Mouse (Mus musculus): ENCODE measurements around the gene Sema4a. TPM values are rescaled to one million over a fixed set of nuclear protein-coding genes. Genes with fewer than 3 reads are reported as not detected.

Sema4a gene
- total and polyA plus RNA-seq, 2 experiments from 2014 or later: 0.93 to 2.1 TPM

- DNase-seq (ENCODE audit: low spot score) (no peak), ATAC-seq (ENCODE audit: insufficient read depth, low read depth) (no peak)
- no peaks in the 10 kb centered on the region for H3K9me3 ChIP-seq (replicated peaks; ENCODE audit: control insufficient read depth, low read length)
- H3K27me3 ChIP-seq (ENCODE audit: control insufficient read depth, insufficient read depth, low read length): no peaks in the 10 kb centered on the region
- peak overlapping the region; percentile 91 for H3K4me3 ChIP-seq (ENCODE audit: low read depth, low read length)
- peak overlapping the region; percentile 95 for H3K27ac ChIP-seq (ENCODE audit: low read depth)
- H3K9ac ChIP-seq (replicated peaks; ENCODE audit: low read depth, low read length): 0 out of 2 replicates have a peak overlapping the region, but pooled peaks have one; percentile 93
- H3K4me2 ChIP-seq (ENCODE audit: low read depth, low read length): peak overlapping the region; percentile 97
- whole genome bisulfite sequencing: 43% methylated on average over 4 of the region's 4 CpGs
- peaks cover 38% of the 10 kb centered on the region for H3K4me1 ChIP-seq (ENCODE audit: control insufficient read depth, insufficient read depth)
- no peak for TF ChIP-seq EP300 (IDR thresholded peaks at IDR 0.05; ENCODE audit: low read depth)
- no peak for TF ChIP-seq CTCF (IDR thresholded peaks at IDR 0.05; ENCODE audit: low read depth)
- H3K36me3 ChIP-seq (replicated peaks; ENCODE audit: control insufficient read depth, insufficient read depth, low read length): peaks cover 7% of the 10 kb centered on the region
Measured at GRCm38 (mm10) chr3:88500655-88501365, 39.8 kb upstream of the Sema4a start.

GRCm38 (mm10) chr3:88500087-88500486, 39.1 kb upstream of the Sema4a start:
- ATAC-seq (ENCODE audit: insufficient read depth, low read depth) (no peak), DNase-seq (ENCODE audit: low spot score) (no peak)
- Histone ChIP-seq H3K36me3 (replicated peaks; ENCODE audit: control insufficient read depth, insufficient read depth, low read length) (peaks cover 7% of the 10 kb centered on the region), H3K27me3 (ENCODE audit: control insufficient read depth, insufficient read depth, low read length) (no peaks in the 10 kb centered on the region), H3K9me3 (replicated peaks; ENCODE audit: control insufficient read depth, low read length) (no peaks in the 10 kb centered on the region), H3K9ac (replicated peaks; ENCODE audit: low read depth, low read length) (no peak overlapping the region), H3K4me3 (ENCODE audit: low read depth, low read length) (peak overlapping the region; percentile 91; the same call in 1 of the 2 replicates), H3K4me2 (ENCODE audit: low read depth, low read length) (peak overlapping the region; percentile 97), H3K27ac (ENCODE audit: low read depth) (0 out of 2 replicates have a peak overlapping the region, but pooled peaks have one; percentile 6), H3K4me1 (ENCODE audit: control insufficient read depth, insufficient read depth) (peaks cover 45% of the 10 kb centered on the region)
- WGBS: 68% methylated on average over 7 of the region's 7 CpGs
- TF ChIP-seq EP300 (IDR thresholded peaks at IDR 0.05; ENCODE audit: low read depth) (no peak), CTCF (IDR thresholded peaks at IDR 0.05; ENCODE audit: low read depth) (no peak)

- Histone ChIP-seq H3K4me2 (ENCODE audit: low read depth, low read length) (no peak overlapping the region), H3K4me1 (ENCODE audit: control insufficient read depth, insufficient read depth) (peaks cover 51% of the 10 kb centered on the region)
- no peak for ATAC-seq (ENCODE audit: insufficient read depth, low read depth)
Measured at GRCm38 (mm10) chr3:88499580-88499979, 38.6 kb upstream of the Sema4a start.

GRCm38 (mm10) chr3:88495741-88496415, 34.9 kb upstream of the Sema4a start:
- Histone ChIP-seq H3K9me3 (replicated peaks; ENCODE audit: control insufficient read depth, low read length) (no peaks in the 10 kb centered on the region), H3K27me3 (ENCODE audit: control insufficient read depth, insufficient read depth, low read length) (no peaks in the 10 kb centered on the region), H3K4me3 (ENCODE audit: low read depth, low read length) (no peak overlapping the region), H3K36me3 (replicated peaks; ENCODE audit: control insufficient read depth, insufficient read depth, low read length) (peaks cover 7% of the 10 kb centered on the region), H3K9ac (replicated peaks; ENCODE audit: low read depth, low read length) (0 out of 2 replicates have a peak overlapping the region, but pooled peaks have one; percentile 18), H3K27ac (ENCODE audit: low read depth) (peak overlapping the region; percentile 94), H3K4me1 (ENCODE audit: control insufficient read depth, insufficient read depth) (peaks cover 50% of the 10 kb centered on the region), H3K4me2 (ENCODE audit: low read depth, low read length) (peak overlapping the region; percentile 9; the same call in 1 of the 2 replicates)
- 43% methylated on average over 10 of the region's 10 CpGs for WGBS
- DNase-seq (ENCODE audit: low spot score): no peak
- TF ChIP-seq CTCF (IDR thresholded peaks at IDR 0.05; ENCODE audit: low read depth) (no peak), EP300 (IDR thresholded peaks at IDR 0.05; ENCODE audit: low read depth) (no peak)
- ATAC-seq (ENCODE audit: insufficient read depth, low read depth): no peak

More at GRCm38 (mm10) chr3:88499580-88499979, 38.6 kb upstream of the Sema4a start:
- Histone ChIP-seq H3K27me3 (ENCODE audit: control insufficient read depth, insufficient read depth, low read length) (no peaks in the 10 kb centered on the region), H3K9me3 (replicated peaks; ENCODE audit: control insufficient read depth, low read length) (no peaks in the 10 kb centered on the region), H3K4me3 (ENCODE audit: low read depth, low read length) (no peak overlapping the region), H3K27ac (ENCODE audit: low read depth) (no peak overlapping the region), H3K36me3 (replicated peaks; ENCODE audit: control insufficient read depth, insufficient read depth, low read length) (peaks cover 7% of the 10 kb centered on the region), H3K9ac (replicated peaks; ENCODE audit: low read depth, low read length) (no peak overlapping the region)
- 80% methylated on average over 4 of the region's 4 CpGs for WGBS
- no peak for DNase-seq (ENCODE audit: low spot score)
- TF ChIP-seq EP300 (IDR thresholded peaks at IDR 0.05; ENCODE audit: low read depth) (no peak), CTCF (IDR thresholded peaks at IDR 0.05; ENCODE audit: low read depth) (no peak)

- peak overlapping the region; percentile 9; the same call in 1 of the 2 replicates for H3K4me2 ChIP-seq (ENCODE audit: low read depth, low read length)
Measured at GRCm38 (mm10) chr3:88494836-88495628, 34.0 kb upstream of the Sema4a start.

More at GRCm38 (mm10) chr3:88494836-88495628, 34.0 kb upstream of the Sema4a start:
- Histone ChIP-seq H3K27me3 (ENCODE audit: control insufficient read depth, insufficient read depth, low read length) (no peaks in the 10 kb centered on the region), H3K4me3 (ENCODE audit: low read depth, low read length) (no peak overlapping the region), H3K36me3 (replicated peaks; ENCODE audit: control insufficient read depth, insufficient read depth, low read length) (peaks cover 7% of the 10 kb centered on the region), H3K4me1 (ENCODE audit: control insufficient read depth, insufficient read depth) (peaks cover 50% of the 10 kb centered on the region), H3K9me3 (replicated peaks; ENCODE audit: control insufficient read depth, low read length) (no peaks in the 10 kb centered on the region), H3K27ac (ENCODE audit: low read depth) (peak overlapping the region; percentile 94), H3K9ac (replicated peaks; ENCODE audit: low read depth, low read length) (peak overlapping the region; percentile 18; the same call in 1 of the 2 replicates)
- DNase-seq (ENCODE audit: low spot score) (peak; percentile 82), ATAC-seq (ENCODE audit: insufficient read depth, low read depth) (peak; percentile 37)
- TF ChIP-seq CTCF (IDR thresholded peaks at IDR 0.05; ENCODE audit: low read depth) (no peak), EP300 (IDR thresholded peaks at IDR 0.05; ENCODE audit: low read depth) (no peak)
- 15% methylated on average over 9 of the region's 9 CpGs for WGBS

All from heart, postnatal 0 days (tissue).